Mouse (Mus musculus) hindbrain, embryonic 16.5 days (tissue): ENCODE results near the gene Pcolce2. TPM values are rescaled to one million over a fixed set of nuclear protein-coding genes. Genes with fewer than 3 reads are reported as not detected.

Experiments
- ATAC-seq: fragments of 200-750 bp; cut with Nextera tagmentation; 2 replicates; pipeline ENCODE4 v1.8.0; 2017; ENCODE audit warnings: moderate TSS enrichment, moderate library complexity
- H3K27ac ChIP-seq: fragments of 300-500 bp; sonication (generic); 2 replicates; pipeline ENCODE4 v1.5.1; 2014; ENCODE audit warnings: low read depth, mild to moderate bottlenecking, control low read depth, low read length, moderate library complexity
- H3K27me3 ChIP-seq: fragments of 300-500 bp; sonication (generic); replicated peaks from 2 replicates; pipeline ENCODE4 v1.6.1; 2014; ENCODE audit warnings: low read length; ENCODE audit not compliant: control insufficient read depth, insufficient read depth
- H3K36me3 ChIP-seq: fragments of 300-500 bp; sonication (generic); 2 replicates; pipeline ENCODE4 v1.6.1; 2014; ENCODE audit warnings: mild to moderate bottlenecking, low read length, moderate library complexity, mixed read lengths; ENCODE audit not compliant: control insufficient read depth, insufficient read depth
- H3K4me1 ChIP-seq: fragments of 300-500 bp; sonication (generic); 2 replicates; pipeline ENCODE4 v1.6.1; 2014; ENCODE audit warnings: low read depth, low read length; ENCODE audit not compliant: control insufficient read depth, insufficient read depth
- H3K4me2 ChIP-seq: fragments of 300-500 bp; sonication (generic); 2 replicates; pipeline ENCODE4 v1.6.1; 2014; ENCODE audit warnings: mild to moderate bottlenecking, low read length, control low read depth, moderate library complexity
- H3K4me3 ChIP-seq: fragments of 300-500 bp; sonication (generic); 2 replicates; pipeline ENCODE4 v1.5.1; 2014; ENCODE audit warnings: mild to moderate bottlenecking, low read length, control low read depth, moderate library complexity
- H3K9ac ChIP-seq: fragments of 300-500 bp; sonication (generic); 2 replicates; pipeline ENCODE4 v1.6.1; 2014; ENCODE audit warnings: low read depth, mild to moderate bottlenecking, control low read depth, low read length, moderate library complexity
- H3K9me3 ChIP-seq: fragments of 300-500 bp; sonication (generic); 2 replicates; pipeline ENCODE4 v1.6.1; 2014; ENCODE audit warnings: mild to moderate bottlenecking, low read length, moderate library complexity; ENCODE audit not compliant: control insufficient read depth
- WGBS: fragments of 180-500 bp; shearing (Covaris S2); extraction: QIAGEN DNeasy Blood & Tissue Kit; methylation state at CpG from one replicate; pipeline ENCODE4 v1.1.7; 2014; 5-methylcytosine and 5-hydroxymethylcytosine counted together
- polyA plus RNA-seq: library from polyadenylated mRNA; unstranded; fragments of >200 nt; fragmentation: Nextera tagmentation; extraction: Ambion mirVana; gene quantifications from 2 replicates; pipeline ENCODE4 v1.2.1, GENCODE M21; 2015

Gene Pcolce2
- polyA plus RNA-seq, 1 experiment from 2014 or later, result 1.8 TPM

GRCm38 (mm10) chr9:95693528-95694100 is 56.2 kb downstream of the Pcolce2 start:
- Histone ChIP-seq H3K4me1 (no peaks in the 10 kb centered on the region), H3K27me3 (no peaks in the 10 kb centered on the region)
- WGBS, result 83% methylated on average over 11 of the region's 11 CpGs

DNA sequence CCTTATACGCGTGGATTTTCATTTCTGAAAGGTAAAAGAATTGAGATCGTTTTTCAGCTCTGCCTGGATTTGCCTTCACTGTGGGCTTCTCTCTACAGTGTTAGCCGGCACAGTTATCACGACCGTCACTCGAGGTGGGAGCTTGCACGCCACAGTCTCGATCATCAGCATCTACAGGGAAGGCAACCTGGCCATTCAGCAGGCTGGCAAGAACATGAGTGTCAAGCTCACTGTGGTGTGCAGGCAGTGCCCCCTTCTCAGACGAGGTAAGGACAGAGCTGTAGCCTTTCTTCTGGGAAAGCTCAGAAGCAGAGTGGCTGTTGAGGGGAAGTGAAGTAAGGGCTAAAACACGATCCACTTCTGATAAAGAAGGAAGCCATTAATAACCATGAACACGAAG is 57.1 kb downstream of the Pcolce2 start:
- no peaks in the 10 kb centered on the region for H3K27me3 ChIP-seq
- H3K4me2 ChIP-seq, result no peak overlapping the region
- no peak overlapping the region for H3K4me3 ChIP-seq
- 89% methylated on average over 12 of the region's 12 CpGs for WGBS
- no peak overlapping the region for H3K9ac ChIP-seq
- no peaks in the 10 kb centered on the region for H3K36me3 ChIP-seq
- no peaks in the 10 kb centered on the region for H3K4me1 ChIP-seq
- H3K27ac ChIP-seq, result no peak overlapping the region
- H3K9me3 ChIP-seq, result no peaks in the 10 kb centered on the region
- no peak for ATAC-seq

More at GRCm38 (mm10) chr9:95693528-95694100, 56.2 kb downstream of the Pcolce2 start:
- H3K27ac ChIP-seq, result no peak overlapping the region
- no peaks in the 10 kb centered on the region for H3K9me3 ChIP-seq
- H3K36me3 ChIP-seq, result no peaks in the 10 kb centered on the region
- H3K4me2 ChIP-seq, result no peak overlapping the region
- H3K9ac ChIP-seq, result no peak overlapping the region
- H3K4me3 ChIP-seq, result no peak overlapping the region
- ATAC-seq, result no peak

DNA sequence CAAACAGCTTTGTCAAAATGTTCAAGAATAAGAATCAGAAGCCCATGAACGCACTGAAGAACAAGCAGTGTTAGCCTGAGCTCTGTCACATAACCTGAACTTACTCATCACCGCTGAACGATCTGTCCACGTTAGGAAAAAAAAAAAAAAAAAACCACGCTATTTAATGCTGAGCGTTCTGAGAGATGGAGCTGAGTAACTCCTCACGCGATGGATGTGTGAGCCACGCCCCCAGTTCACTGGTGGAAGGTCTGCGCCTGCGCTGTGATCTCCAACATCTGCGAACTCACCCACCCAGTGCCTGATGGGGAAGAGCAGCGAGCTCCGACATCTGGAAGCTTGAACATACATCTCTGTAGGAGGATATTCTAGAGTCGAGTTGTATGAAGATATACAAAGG is 57.6 kb downstream of the Pcolce2 start:
- H3K4me2 ChIP-seq, result no peak overlapping the region
- no peak overlapping the region for H3K27ac ChIP-seq
- no peaks in the 10 kb centered on the region for H3K4me1 ChIP-seq
- no peaks in the 10 kb centered on the region for H3K36me3 ChIP-seq
- WGBS, result 88% methylated on average over 15 of the region's 15 CpGs
- H3K9ac ChIP-seq, result no peak overlapping the region
- no peaks in the 10 kb centered on the region for H3K27me3 ChIP-seq
- no peaks in the 10 kb centered on the region for H3K9me3 ChIP-seq
- H3K4me3 ChIP-seq, result no peak overlapping the region
- no peak for ATAC-seq

GRCm38 (mm10) chr9:95696581-95696980 is 59.2 kb downstream of the Pcolce2 start:
- H3K4me1 ChIP-seq, result no peaks in the 10 kb centered on the region

GRCm38 (mm10) chr9:95697808-95698207 is 60.4 kb downstream of the Pcolce2 start:
- WGBS, result 58% methylated on average over 2 of the region's 2 CpGs
- H3K9me3 ChIP-seq, result no peaks in the 10 kb centered on the region
- no peaks in the 10 kb centered on the region for H3K27me3 ChIP-seq
- H3K4me1 ChIP-seq, result no peaks in the 10 kb centered on the region
- no peak overlapping the region for H3K27ac ChIP-seq
- ATAC-seq, result no peak
- H3K4me2 ChIP-seq, result no peak overlapping the region
- no peak overlapping the region for H3K4me3 ChIP-seq
- no peaks in the 10 kb centered on the region for H3K36me3 ChIP-seq
- no peak overlapping the region for H3K9ac ChIP-seq

More at GRCm38 (mm10) chr9:95696581-95696980, 59.2 kb downstream of the Pcolce2 start:
- Histone ChIP-seq H3K4me3 (no peak overlapping the region), H3K36me3 (no peaks in the 10 kb centered on the region), H3K9me3 (no peaks in the 10 kb centered on the region), H3K9ac (no peak overlapping the region), H3K27ac (no peak overlapping the region), H3K27me3 (no peaks in the 10 kb centered on the region), H3K4me2 (no peak overlapping the region)
- no peak for ATAC-seq
- WGBS, result 79% methylated on average over 6 of the region's 6 CpGs

DNA sequence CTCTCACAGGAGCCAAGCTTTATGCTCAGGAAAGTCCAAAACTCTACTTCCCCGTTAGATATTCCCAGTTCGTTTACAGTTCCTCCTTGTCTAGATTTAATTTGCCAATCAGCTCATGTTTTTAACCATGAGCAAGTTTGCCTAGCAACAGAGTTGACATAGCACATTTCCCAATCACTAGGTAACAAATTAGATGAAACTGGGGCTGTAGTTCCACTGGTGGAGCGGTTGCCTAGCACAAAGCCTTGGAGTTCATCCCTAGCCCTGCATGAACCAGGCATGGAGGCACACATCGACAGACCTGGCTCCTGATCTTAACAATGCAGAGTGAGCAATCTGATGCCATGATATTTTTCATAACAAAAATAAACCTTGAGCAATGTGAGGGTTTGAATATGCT is 61.9 kb downstream of the Pcolce2 start:
- Histone ChIP-seq H3K4me2 (no peak overlapping the region), H3K4me1 (no peaks in the 10 kb centered on the region), H3K9ac (no peak overlapping the region), H3K27ac (no peak overlapping the region), H3K4me3 (no peak overlapping the region), H3K27me3 (no peaks in the 10 kb centered on the region), H3K9me3 (no peaks in the 10 kb centered on the region), H3K36me3 (no peaks in the 10 kb centered on the region)
- 64% methylated on average over 4 of the region's 4 CpGs for WGBS
- no peak for ATAC-seq

DNA sequence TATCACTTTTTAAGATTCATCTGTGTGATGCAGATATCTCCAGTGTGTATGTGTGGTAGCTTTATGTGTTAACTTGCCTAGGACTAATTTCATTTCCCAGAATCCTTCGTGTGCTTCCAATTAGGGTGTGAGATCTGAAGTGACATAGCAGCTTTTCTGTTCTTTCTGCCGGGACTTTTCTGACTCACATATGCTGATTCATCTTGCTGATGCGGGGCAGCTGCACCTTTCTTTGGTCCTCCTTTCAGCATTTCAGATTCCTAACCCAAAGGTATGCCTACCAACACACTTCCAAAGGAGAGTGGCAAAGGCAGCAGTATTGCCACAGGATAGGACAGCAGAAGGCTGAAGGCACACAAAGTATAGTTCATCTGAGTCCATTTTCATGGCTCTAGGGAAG is 66.7 kb downstream of the Pcolce2 start:
- Histone ChIP-seq H3K9me3 (no peaks in the 10 kb centered on the region), H3K9ac (no peak overlapping the region), H3K4me1 (no peaks in the 10 kb centered on the region), H3K27ac (no peak overlapping the region), H3K27me3 (no peaks in the 10 kb centered on the region), H3K36me3 (peaks cover 12% of the 10 kb centered on the region), H3K4me3 (no peak overlapping the region), H3K4me2 (no peak overlapping the region)
- WGBS, result 91% methylated on average over 3 of the region's 3 CpGs
- ATAC-seq, result no peak

GRCm38 (mm10) chr9:95705371-95705770 is 68.0 kb downstream of the Pcolce2 start:
- Histone ChIP-seq H3K4me1 (no peaks in the 10 kb centered on the region), H3K36me3 (peaks cover 17% of the 10 kb centered on the region), H3K4me2 (no peak overlapping the region), H3K27ac (no peak overlapping the region), H3K27me3 (no peaks in the 10 kb centered on the region), H3K9ac (no peak overlapping the region), H3K9me3 (no peaks in the 10 kb centered on the region), H3K4me3 (no peak overlapping the region)
- WGBS, result 88% methylated on average over 5 of the region's 5 CpGs
- ATAC-seq, result no peak

- H3K4me3 ChIP-seq, result no peak overlapping the region
- no peak for ATAC-seq
These were observed 71.5 kb downstream of the Pcolce2 start for GRCm38 (mm10) chr9:95708943-95709342.

GRCm38 (mm10) chr9:95712574-95712973 is 75.2 kb downstream of the Pcolce2 start:
- Histone ChIP-seq H3K36me3 (peaks cover 15% of the 10 kb centered on the region), H3K9me3 (no peaks in the 10 kb centered on the region), H3K27me3 (no peaks in the 10 kb centered on the region), H3K9ac (no peak overlapping the region), H3K27ac (no peak overlapping the region), H3K4me2 (no peak overlapping the region), H3K4me3 (no peak overlapping the region), H3K4me1 (no peaks in the 10 kb centered on the region)
- 0 out of 2 replicates have a peak, but pooled peaks have one; percentile 24 for ATAC-seq
- 35% methylated on average over 8 of the region's 8 CpGs for WGBS

More at GRCm38 (mm10) chr9:95708943-95709342, 71.5 kb downstream of the Pcolce2 start:
- Histone ChIP-seq H3K36me3 (peaks cover 17% of the 10 kb centered on the region), H3K27me3 (no peaks in the 10 kb centered on the region), H3K4me1 (no peaks in the 10 kb centered on the region), H3K9me3 (no peaks in the 10 kb centered on the region), H3K27ac (no peak overlapping the region), H3K4me2 (no peak overlapping the region), H3K9ac (no peak overlapping the region)
